Mouse (Mus musculus): ENCODE results near the gene Pgpep1. TPM values are rescaled to one million over a fixed set of nuclear protein-coding genes. Genes with fewer than 3 reads are reported as not detected.

Pgpep1 gene
- polyA plus RNA-seq, 1 experiment: 38.5 TPM

DNA sequence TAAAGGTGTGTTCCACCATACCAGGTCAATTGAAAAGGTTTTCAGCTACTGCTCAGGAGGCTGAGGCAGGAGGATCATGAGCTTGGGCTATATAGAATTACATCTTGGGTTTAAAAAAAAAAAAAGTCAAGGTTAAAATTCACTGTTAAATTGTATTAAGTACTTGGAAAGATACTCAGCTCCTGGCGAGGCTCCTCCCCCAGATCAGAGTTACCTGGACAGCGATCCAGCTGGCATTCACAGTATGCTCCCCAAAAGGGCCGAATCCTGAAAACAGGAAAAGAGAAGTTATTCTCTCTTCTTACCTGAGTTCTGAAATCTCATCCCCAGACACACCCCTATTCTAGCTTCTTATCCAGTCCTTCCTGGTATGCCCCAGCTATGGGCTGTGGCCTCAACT is 3.0 kb downstream of the Pgpep1 start:
- H3K4me2 ChIP-seq (ENCODE audit: low read depth): peak overlapping the region; percentile 69
- no peaks in the 10 kb centered on the region for H3K27me3 ChIP-seq (ENCODE audit: control insufficient read depth, insufficient read depth, insufficient read length)
- no peak overlapping the region for H3K4me3 ChIP-seq
- TF ChIP-seq MYOD1 (IDR thresholded peaks at IDR 0.05; ENCODE audit: control insufficient read depth in 1 of 3, insufficient read length in 2 of 3, low read depth in 2 of 3) (no peak), TCF3 (IDR thresholded peaks at IDR 0.05; ENCODE audit: insufficient read length, low read depth) (no peak), MAX (IDR thresholded peaks at IDR 0.05; ENCODE audit: low read depth) (no peak), POLR2A (IDR thresholded peaks at IDR 0.05; ENCODE audit: insufficient read length, low read depth) (no peak), E2F4 (IDR thresholded peaks at IDR 0.05; ENCODE audit: insufficient read depth) (no peak), CEBPB (IDR thresholded peaks at IDR 0.05; ENCODE audit: insufficient read depth, poor library complexity, severe bottlenecking) (no peak)
- no peak overlapping the region for H3ac ChIP-seq (ENCODE audit: control insufficient read depth, insufficient read length)
- peaks cover 4% of the 10 kb centered on the region for H3K36me3 ChIP-seq (ENCODE audit: control insufficient read depth, insufficient read depth)
- peaks cover 10% of the 10 kb centered on the region for H3K79me2 ChIP-seq (ENCODE audit: control insufficient read depth, insufficient read depth)

DNA sequence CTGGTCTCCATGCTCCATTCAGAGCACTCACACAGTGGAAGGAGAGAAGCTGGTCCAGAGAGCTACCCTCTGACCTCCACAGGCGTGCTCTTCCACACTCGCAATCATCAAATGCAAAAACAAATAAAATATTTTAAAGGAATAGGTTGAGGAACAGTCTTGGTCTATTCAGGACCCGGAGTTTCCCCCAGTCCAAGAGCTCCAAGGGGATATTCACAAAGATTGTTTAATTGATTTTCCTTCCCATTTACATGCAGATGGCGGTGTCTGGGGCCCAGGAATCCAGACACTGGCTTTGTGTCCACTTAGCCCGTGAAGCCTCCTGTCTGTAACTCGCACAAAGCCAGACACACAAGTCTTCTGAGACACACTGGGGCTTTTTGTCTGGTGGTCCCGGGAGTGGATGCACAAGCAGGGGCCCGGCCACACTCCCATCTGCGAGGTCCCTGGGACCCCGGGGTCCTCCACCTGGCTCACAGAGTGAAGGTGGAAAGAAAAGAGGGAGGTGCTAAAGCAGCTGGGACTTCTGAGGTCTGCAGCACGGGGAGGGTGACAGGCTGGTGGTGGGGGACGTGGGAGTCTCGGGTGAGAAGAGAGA is 3.9 kb downstream of the Pgpep1 start:
- H3K36me3 ChIP-seq (ENCODE audit: control insufficient read depth, insufficient read depth): peaks cover 4% of the 10 kb centered on the region
- no peak overlapping the region for H3K4me2 ChIP-seq (ENCODE audit: low read depth)
- no peak for TF ChIP-seq TCF12 (IDR thresholded peaks at IDR 0.05; ENCODE audit: insufficient read depth, poor library complexity, severe bottlenecking)
- no peak for TF ChIP-seq SRF (IDR thresholded peaks at IDR 0.05; ENCODE audit: control insufficient read depth, insufficient read length, low read depth)
- TF ChIP-seq MYOG (IDR thresholded peaks at IDR 0.05; ENCODE audit: control insufficient read depth in 1 of 3, insufficient read depth in 1 of 3, insufficient read length in 2 of 3, low read depth in 2 of 3): no peak
- no peak for TF ChIP-seq TCF3 (IDR thresholded peaks at IDR 0.05; ENCODE audit: insufficient read length, low read depth)
- no peak for TF ChIP-seq POLR2AphosphoS2 (IDR thresholded peaks at IDR 0.05; ENCODE audit: insufficient read length, low read depth)
- no peak for TF ChIP-seq POLR2A (IDR thresholded peaks at IDR 0.05; ENCODE audit: insufficient read length, low read depth)
- TF ChIP-seq CEBPB (IDR thresholded peaks at IDR 0.05; ENCODE audit: insufficient read depth, poor library complexity, severe bottlenecking): no peak
- TF ChIP-seq USF1 (IDR thresholded peaks at IDR 0.05; ENCODE audit: low read depth): no peak
- no peak for TF ChIP-seq E2F4 (IDR thresholded peaks at IDR 0.05; ENCODE audit: insufficient read depth)
- no peaks in the 10 kb centered on the region for H3K27me3 ChIP-seq (ENCODE audit: control insufficient read depth, insufficient read depth, insufficient read length)
- peaks cover 10% of the 10 kb centered on the region for H3K79me2 ChIP-seq (ENCODE audit: control insufficient read depth, insufficient read depth)
- H3K4me3 ChIP-seq: no peak overlapping the region
- H3ac ChIP-seq (ENCODE audit: control insufficient read depth, insufficient read length): no peak overlapping the region

DNA sequence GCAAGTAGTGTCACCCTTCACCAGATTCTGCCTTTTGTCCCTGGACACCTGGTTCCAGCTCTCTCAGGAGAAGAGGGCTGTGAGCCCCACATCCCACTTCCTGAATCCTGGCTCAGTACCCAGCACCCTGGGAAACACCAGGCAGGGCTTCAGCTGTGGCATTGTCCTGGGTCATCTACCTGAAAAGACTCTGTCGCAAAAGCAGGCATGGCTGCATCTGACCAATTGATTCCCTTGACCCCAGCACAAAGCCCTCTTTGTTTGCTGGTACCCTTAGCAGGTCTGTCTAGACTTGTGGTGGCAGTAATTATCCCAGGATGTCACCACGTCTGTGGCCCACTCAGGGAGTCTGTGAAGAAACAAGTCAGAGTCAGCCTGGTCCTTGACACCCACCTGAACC is 4.7 kb downstream of the Pgpep1 start:
- Histone ChIP-seq H3ac (ENCODE audit: control insufficient read depth, insufficient read length) (no peak overlapping the region), H3K4me2 (ENCODE audit: low read depth) (no peak overlapping the region), H3K4me3 (no peak overlapping the region), H3K36me3 (ENCODE audit: control insufficient read depth, insufficient read depth) (peaks cover 9% of the 10 kb centered on the region), H3K27me3 (ENCODE audit: control insufficient read depth, insufficient read depth, insufficient read length) (no peaks in the 10 kb centered on the region), H3K79me2 (ENCODE audit: control insufficient read depth, insufficient read depth) (peaks cover 10% of the 10 kb centered on the region)
- TF ChIP-seq CEBPB (IDR thresholded peaks at IDR 0.05; ENCODE audit: insufficient read depth, poor library complexity, severe bottlenecking) (no peak), TCF12 (IDR thresholded peaks at IDR 0.05; ENCODE audit: insufficient read depth, poor library complexity, severe bottlenecking) (no peak), E2F4 (IDR thresholded peaks at IDR 0.05; ENCODE audit: insufficient read depth) (no peak), MYOG (IDR thresholded peaks at IDR 0.05; ENCODE audit: control insufficient read depth in 1 of 3, insufficient read depth in 1 of 3, insufficient read length in 2 of 3, low read depth in 2 of 3) (no peak), TCF3 (IDR thresholded peaks at IDR 0.05; ENCODE audit: insufficient read length, low read depth) (no peak), MYOD1 (IDR thresholded peaks at IDR 0.05; ENCODE audit: control insufficient read depth in 1 of 3, insufficient read length in 2 of 3, low read depth in 2 of 3) (no peak), SRF (IDR thresholded peaks at IDR 0.05; ENCODE audit: control insufficient read depth, insufficient read length, low read depth) (no peak), MAX (IDR thresholded peaks at IDR 0.05; ENCODE audit: low read depth) (no peak), USF1 (IDR thresholded peaks at IDR 0.05; ENCODE audit: low read depth) (no peak), POLR2A (IDR thresholded peaks at IDR 0.05; ENCODE audit: insufficient read length, low read depth) (no peak), POLR2AphosphoS2 (IDR thresholded peaks at IDR 0.05; ENCODE audit: insufficient read length, low read depth) (no peak), REST (IDR thresholded peaks at IDR 0.05; ENCODE audit: insufficient read depth, insufficient read length) (no peak)

DNA sequence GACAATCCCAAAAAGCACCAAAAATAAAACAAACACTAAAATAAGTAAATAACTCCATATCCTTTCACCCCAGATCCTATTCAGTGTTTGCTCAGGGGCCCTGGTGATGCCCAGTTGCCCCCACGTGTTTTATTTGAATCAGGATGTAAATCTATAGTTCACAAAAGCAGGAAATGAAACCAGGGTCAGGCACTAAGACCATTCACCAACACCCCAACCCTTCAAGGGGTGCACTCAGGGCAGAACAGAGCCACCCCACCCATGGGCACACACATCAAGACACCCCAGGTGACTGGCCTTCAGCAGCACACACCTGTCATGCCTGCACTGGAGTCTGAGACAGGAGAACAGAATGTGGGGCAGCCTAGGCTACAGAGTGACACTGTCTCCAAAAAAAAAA is 6.1 kb downstream of the Pgpep1 start:
- Histone ChIP-seq H3K4me2 (ENCODE audit: low read depth) (no peak overlapping the region), H3K27me3 (ENCODE audit: control insufficient read depth, insufficient read depth, insufficient read length) (no peaks in the 10 kb centered on the region), H3K79me2 (ENCODE audit: control insufficient read depth, insufficient read depth) (peaks cover 9% of the 10 kb centered on the region), H3K4me3 (no peak overlapping the region), H3ac (ENCODE audit: control insufficient read depth, insufficient read length) (no peak overlapping the region), H3K36me3 (ENCODE audit: control insufficient read depth, insufficient read depth) (peaks cover 9% of the 10 kb centered on the region)
- TF ChIP-seq REST (IDR thresholded peaks at IDR 0.05; ENCODE audit: insufficient read depth, insufficient read length) (no peak), SRF (IDR thresholded peaks at IDR 0.05; ENCODE audit: control insufficient read depth, insufficient read length, low read depth) (no peak), MAX (IDR thresholded peaks at IDR 0.05; ENCODE audit: low read depth) (no peak), POLR2AphosphoS2 (IDR thresholded peaks at IDR 0.05; ENCODE audit: insufficient read length, low read depth) (no peak), TCF3 (IDR thresholded peaks at IDR 0.05; ENCODE audit: insufficient read length, low read depth) (no peak), E2F4 (IDR thresholded peaks at IDR 0.05; ENCODE audit: insufficient read depth) (no peak), CEBPB (IDR thresholded peaks at IDR 0.05; ENCODE audit: insufficient read depth, poor library complexity, severe bottlenecking) (no peak), USF1 (IDR thresholded peaks at IDR 0.05; ENCODE audit: low read depth) (no peak), MYOG (IDR thresholded peaks at IDR 0.05; ENCODE audit: control insufficient read depth in 1 of 3, insufficient read depth in 1 of 3, insufficient read length in 2 of 3, low read depth in 2 of 3) (no peak), TCF12 (IDR thresholded peaks at IDR 0.05; ENCODE audit: insufficient read depth, poor library complexity, severe bottlenecking) (no peak), MYOD1 (IDR thresholded peaks at IDR 0.05; ENCODE audit: control insufficient read depth in 1 of 3, insufficient read length in 2 of 3, low read depth in 2 of 3) (no peak), POLR2A (IDR thresholded peaks at IDR 0.05; ENCODE audit: insufficient read length, low read depth) (no peak)

DNA sequence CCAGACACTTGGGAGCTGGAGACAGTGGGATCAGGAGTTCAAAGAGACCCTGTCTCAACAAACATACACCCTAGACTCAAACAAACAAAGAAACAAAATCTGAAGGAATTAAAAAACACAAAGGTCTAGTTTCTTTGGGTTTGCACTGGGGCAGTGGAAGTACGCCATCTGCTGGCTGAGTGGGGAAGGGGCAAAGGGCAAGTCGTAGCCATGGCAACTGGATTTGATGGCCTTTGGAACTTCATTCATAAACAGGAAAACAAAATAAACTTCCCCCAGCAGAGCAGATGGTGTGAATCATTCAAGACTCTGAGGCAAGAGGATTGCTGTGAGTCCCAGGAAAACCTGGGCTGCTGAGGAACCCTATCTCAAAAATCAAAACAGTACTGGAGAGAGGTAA is 7.0 kb downstream of the Pgpep1 start:
- Histone ChIP-seq H3K79me2 (ENCODE audit: control insufficient read depth, insufficient read depth) (no peaks in the 10 kb centered on the region), H3K4me2 (ENCODE audit: low read depth) (no peak overlapping the region), H3K36me3 (ENCODE audit: control insufficient read depth, insufficient read depth) (peaks cover 9% of the 10 kb centered on the region), H3ac (ENCODE audit: control insufficient read depth, insufficient read length) (no peak overlapping the region), H3K27me3 (ENCODE audit: control insufficient read depth, insufficient read depth, insufficient read length) (no peaks in the 10 kb centered on the region), H3K4me3 (no peak overlapping the region)
- no peak for TF ChIP-seq MYOD1 (IDR thresholded peaks at IDR 0.05; ENCODE audit: control insufficient read depth in 1 of 3, insufficient read length in 2 of 3, low read depth in 2 of 3)
- TF ChIP-seq E2F4 (IDR thresholded peaks at IDR 0.05; ENCODE audit: insufficient read depth): no peak
- no peak for TF ChIP-seq TCF12 (IDR thresholded peaks at IDR 0.05; ENCODE audit: insufficient read depth, poor library complexity, severe bottlenecking)
- TF ChIP-seq POLR2A (IDR thresholded peaks at IDR 0.05; ENCODE audit: insufficient read length, low read depth): no peak
- no peak for TF ChIP-seq REST (IDR thresholded peaks at IDR 0.05; ENCODE audit: insufficient read depth, insufficient read length)
- TF ChIP-seq TCF3 (IDR thresholded peaks at IDR 0.05; ENCODE audit: insufficient read length, low read depth): no peak

Measured in myocyte (in vitro differentiated cells).